Mouse (Mus musculus): Measurements from ENCODE around the gene Wfdc6b. TPM values are rescaled to one million over a fixed set of nuclear protein-coding genes. Genes with fewer than 3 reads are reported as not detected.
A peak's percentile ranks its signal among the peaks of the same experiment; 100 is the strongest.
"Not testable (repeated sequence)": the region's sequence is repeated elsewhere in the genome, so short reads cannot be mapped to it uniquely, and the experiment has no call there.

Gene Wfdc6b
- not detected in 2 replicates for polyA plus RNA-seq (2015; fragmentation: Nextera tagmentation; extraction: Ambion mirVana)

- not testable (repeated sequence) for H3K4me3 ChIP-seq (ENCODE audit: low read length); H3K4me1 ChIP-seq (replicated peaks; ENCODE audit: control insufficient read depth, insufficient read depth, low read length); H3K9me3 ChIP-seq (ENCODE audit: control insufficient read depth, low read length); H3K27me3 ChIP-seq (ENCODE audit: control insufficient read depth, insufficient read depth, low read depth, low read length); H3K9ac ChIP-seq (ENCODE audit: low read length); H3K4me2 ChIP-seq (ENCODE audit: low read depth, low read length); H3K36me3 ChIP-seq (ENCODE audit: control insufficient read depth, insufficient read depth, low read length); ATAC-seq (ENCODE audit: low read depth); H3K27ac ChIP-seq (ENCODE audit: low read length)
- 36% methylated on average over 8 of the region's 8 CpGs for WGBS
Measured at GRCm38 (mm10) chr2:164613471-164613870, at the start of gene Wfdc6b, which contains the start of gene Wfdc8. Gene Wfdc6b (plus strand): TSS chr2:164613522. Gene Wfdc8 (minus strand): TSS chr2:164613626.

- H3K9ac ChIP-seq (ENCODE audit: low read length), result peak overlapping the region; percentile 72
- no peak for ATAC-seq (ENCODE audit: low read depth)
- H3K9me3 ChIP-seq (ENCODE audit: control insufficient read depth, low read length), result no peaks in the 10 kb centered on the region
- H3K36me3 ChIP-seq (ENCODE audit: control insufficient read depth, insufficient read depth, low read length), result peaks cover 9% of the 10 kb centered on the region; the same call in 1 of the 2 replicates
- no peak overlapping the region for H3K27ac ChIP-seq (ENCODE audit: low read length)
- H3K4me3 ChIP-seq (ENCODE audit: low read length), result peak overlapping the region; percentile 54
- 65% methylated on average over 5 of the region's 5 CpGs for WGBS
- H3K4me1 ChIP-seq (replicated peaks; ENCODE audit: control insufficient read depth, insufficient read depth, low read length), result peaks cover 8% of the 10 kb centered on the region
- H3K27me3 ChIP-seq (ENCODE audit: control insufficient read depth, insufficient read depth, low read depth, low read length), result no peaks in the 10 kb centered on the region; the same call in 1 of the 2 replicates
- peak overlapping the region; percentile 75 for H3K4me2 ChIP-seq (ENCODE audit: low read depth, low read length)
Measured at GRCm38 (mm10) chr2:164564346-164564745, 49.0 kb upstream of the Wfdc6b start.

GRCm38 (mm10) chr2:164566997-164567396 is 46.3 kb upstream of the Wfdc6b start:
- Histone ChIP-seq H3K27me3 (ENCODE audit: control insufficient read depth, insufficient read depth, low read depth, low read length) (no peaks in the 10 kb centered on the region; the same call in 1 of the 2 replicates), H3K4me3 (ENCODE audit: low read length) (no peak overlapping the region), H3K36me3 (ENCODE audit: control insufficient read depth, insufficient read depth, low read length) (peaks cover 9% of the 10 kb centered on the region; the same call in 1 of the 2 replicates), H3K27ac (ENCODE audit: low read length) (no peak overlapping the region), H3K4me2 (ENCODE audit: low read depth, low read length) (no peak overlapping the region), H3K4me1 (replicated peaks; ENCODE audit: control insufficient read depth, insufficient read depth, low read length) (peaks cover 6% of the 10 kb centered on the region; the same call in 1 of the 2 replicates), H3K9me3 (ENCODE audit: control insufficient read depth, low read length) (no peaks in the 10 kb centered on the region), H3K9ac (ENCODE audit: low read length) (no peak overlapping the region)
- WGBS, result 80% methylated on average over 2 of the region's 2 CpGs
- ATAC-seq (ENCODE audit: low read depth), result no peak

GRCm38 (mm10) chr2:164567460-164567859 is 45.9 kb upstream of the Wfdc6b start:
- no peak for ATAC-seq (ENCODE audit: low read depth)

GRCm38 (mm10) chr2:164573359-164573758 is 40.0 kb upstream of the Wfdc6b start, which contains the start of gene Spint3:
Gene Spint3 (minus strand): TSS chr2:164573459.
- not testable (repeated sequence) for H3K36me3 ChIP-seq (ENCODE audit: control insufficient read depth, insufficient read depth, low read length); H3K4me3 ChIP-seq (ENCODE audit: low read length); H3K9me3 ChIP-seq (ENCODE audit: control insufficient read depth, low read length); H3K27ac ChIP-seq (ENCODE audit: low read length); H3K4me2 ChIP-seq (ENCODE audit: low read depth, low read length); H3K27me3 ChIP-seq (ENCODE audit: control insufficient read depth, insufficient read depth, low read depth, low read length); H3K9ac ChIP-seq (ENCODE audit: low read length); H3K4me1 ChIP-seq (replicated peaks; ENCODE audit: control insufficient read depth, insufficient read depth, low read length); ATAC-seq (ENCODE audit: low read depth)
- WGBS, result 74% methylated on average over 6 of the region's 6 CpGs

More at GRCm38 (mm10) chr2:164567460-164567859, 45.9 kb upstream of the Wfdc6b start:
- Histone ChIP-seq H3K9me3 (ENCODE audit: control insufficient read depth, low read length) (no peaks in the 10 kb centered on the region), H3K36me3 (ENCODE audit: control insufficient read depth, insufficient read depth, low read length) (peaks cover 9% of the 10 kb centered on the region; the same call in 1 of the 2 replicates), H3K9ac (ENCODE audit: low read length) (no peak overlapping the region), H3K4me2 (ENCODE audit: low read depth, low read length) (no peak overlapping the region), H3K27me3 (ENCODE audit: control insufficient read depth, insufficient read depth, low read depth, low read length) (no peaks in the 10 kb centered on the region), H3K27ac (ENCODE audit: low read length) (no peak overlapping the region), H3K4me1 (replicated peaks; ENCODE audit: control insufficient read depth, insufficient read depth, low read length) (peaks cover 6% of the 10 kb centered on the region; the same call in 1 of the 2 replicates), H3K4me3 (ENCODE audit: low read length) (no peak overlapping the region)
- WGBS, result 77% methylated on average over 5 of the region's 5 CpGs

GRCm38 (mm10) chr2:164585025-164585725 is 28.1 kb upstream of the Wfdc6b start, which contains the start of gene Wfdc6a:
Gene Wfdc6a (minus strand): TSS chr2:164585447.
- not testable (repeated sequence) for H3K9ac ChIP-seq (ENCODE audit: low read length); H3K9me3 ChIP-seq (ENCODE audit: control insufficient read depth, low read length); H3K27me3 ChIP-seq (ENCODE audit: control insufficient read depth, insufficient read depth, low read depth, low read length); H3K36me3 ChIP-seq (ENCODE audit: control insufficient read depth, insufficient read depth, low read length); H3K4me3 ChIP-seq (ENCODE audit: low read length); H3K27ac ChIP-seq (ENCODE audit: low read length); H3K4me1 ChIP-seq (replicated peaks; ENCODE audit: control insufficient read depth, insufficient read depth, low read length); H3K4me2 ChIP-seq (ENCODE audit: low read depth, low read length)
- peak; percentile 71 for ATAC-seq (ENCODE audit: low read depth)
- WGBS, result 38% methylated on average over 13 of the region's 13 CpGs

GRCm38 (mm10) chr2:164592014-164592413 is 21.3 kb upstream of the Wfdc6b start:
- 7% methylated on average over 4 of the region's 4 CpGs for whole genome bisulfite sequencing

GRCm38 (mm10) chr2:164593494-164593893 is 19.8 kb upstream of the Wfdc6b start, which contains the start of gene Eppin:
Gene Eppin (minus strand): TSS chr2:164593594.
- Histone ChIP-seq H3K9ac (ENCODE audit: low read length) (no peak within 1 kb of the TSS), H3K4me2 (ENCODE audit: low read depth, low read length) (no peak within 1 kb of the TSS), H3K27ac (ENCODE audit: low read length) (no peak within 1 kb of the TSS), H3K27me3 (ENCODE audit: control insufficient read depth, insufficient read depth, low read depth, low read length) (no peaks in the 10 kb centered on the region), H3K4me1 (replicated peaks; ENCODE audit: control insufficient read depth, insufficient read depth, low read length) (no peaks in the 10 kb centered on the region), H3K9me3 (ENCODE audit: control insufficient read depth, low read length) (no peaks in the 10 kb centered on the region), H3K36me3 (ENCODE audit: control insufficient read depth, insufficient read depth, low read length) (no peaks in the 10 kb centered on the region), H3K4me3 (ENCODE audit: low read length) (no peak within 1 kb of the TSS)
- 70% methylated on average over 4 of the region's 4 CpGs for WGBS
- no peak for ATAC-seq (ENCODE audit: low read depth)

More at GRCm38 (mm10) chr2:164592014-164592413, 21.3 kb upstream of the Wfdc6b start:
- no peak overlapping the region for H3K4me3 ChIP-seq (ENCODE audit: low read length)
- H3K27ac ChIP-seq (ENCODE audit: low read length), result no peak overlapping the region
- no peaks in the 10 kb centered on the region for H3K36me3 ChIP-seq (ENCODE audit: control insufficient read depth, insufficient read depth, low read length)
- no peak overlapping the region for H3K4me2 ChIP-seq (ENCODE audit: low read depth, low read length)
- ATAC-seq (ENCODE audit: low read depth), result peak; percentile 28; the same call in 1 of the 2 replicates
- H3K9ac ChIP-seq (ENCODE audit: low read length), result no peak overlapping the region
- no peaks in the 10 kb centered on the region for H3K4me1 ChIP-seq (replicated peaks; ENCODE audit: control insufficient read depth, insufficient read depth, low read length)
- no peaks in the 10 kb centered on the region for H3K9me3 ChIP-seq (ENCODE audit: control insufficient read depth, low read length)
- H3K27me3 ChIP-seq (ENCODE audit: control insufficient read depth, insufficient read depth, low read depth, low read length), result no peaks in the 10 kb centered on the region

- no peaks in the 10 kb centered on the region for H3K4me1 ChIP-seq (replicated peaks; ENCODE audit: control insufficient read depth, insufficient read depth, low read length)
- H3K4me2 ChIP-seq (ENCODE audit: low read depth, low read length), result no peak overlapping the region
- no peak overlapping the region for H3K9ac ChIP-seq (ENCODE audit: low read length)
- no peaks in the 10 kb centered on the region for H3K9me3 ChIP-seq (ENCODE audit: control insufficient read depth, low read length)
- ATAC-seq (ENCODE audit: low read depth), result no peak
- no peaks in the 10 kb centered on the region for H3K27me3 ChIP-seq (ENCODE audit: control insufficient read depth, insufficient read depth, low read depth, low read length)
- no peak overlapping the region for H3K4me3 ChIP-seq (ENCODE audit: low read length)
- H3K36me3 ChIP-seq (ENCODE audit: control insufficient read depth, insufficient read depth, low read length), result no peaks in the 10 kb centered on the region
- 66% methylated on average over 3 of the region's 3 CpGs for WGBS
- no peak overlapping the region for H3K27ac ChIP-seq (ENCODE audit: low read length)
Measured at GRCm38 (mm10) chr2:164600179-164600578, 13.1 kb upstream of the Wfdc6b start.
